Mouse (Mus musculus) midbrain, embryonic 12.5 days (tissue): ENCODE results near the gene Ada. TPM values are rescaled to one million over a fixed set of nuclear protein-coding genes. Genes with fewer than 3 reads are reported as not detected.

Experiments used
- polyA plus RNA-seq: library from polyadenylated mRNA; unstranded; fragments of >200 nt; fragmentation: Nextera tagmentation; extraction: Ambion mirVana; gene quantifications from 2 replicates; pipeline ENCODE4 v1.2.1, GENCODE M21; 2016

Gene Ada
- polyA plus RNA-seq, 1 experiment from 2014 or later: 5.2 TPM

Other genes starting within 250 kb of the Ada start
- gene Hnf4a, start 243.4 kb downstream of the Ada start, polyA plus RNA-seq: not detected in 2 replicates
- 52.3 and 53.2 TPM in 2 replicates for gene Ttpal, start 147.9 kb downstream of the Ada start, polyA plus RNA-seq
- 35.0 and 36.9 TPM in 2 replicates for gene Serinc3, start 105.1 kb downstream of the Ada start, polyA plus RNA-seq
- 120 and 125 TPM in 2 replicates for gene Pkig, start 91.9 kb downstream of the Ada start, polyA plus RNA-seq
- 0.33 TPM in 1 of 2 replicates, not detected in the other for gene Ccn5, start 70.6 kb upstream of the Ada start, polyA plus RNA-seq
- not detected in 2 replicates for gene Kcnk15, start 103.4 kb upstream of the Ada start, polyA plus RNA-seq
- 4.4 and 5.8 TPM in 2 replicates for gene Rims4, start 168.4 kb upstream of the Ada start, polyA plus RNA-seq
- gene Ywhab, start 244.7 kb upstream of the Ada start, polyA plus RNA-seq: 341 and 352 TPM in 2 replicates